8 mouse cellular contexts compared by ENCODE assay signal in the genomic region with DNA sequence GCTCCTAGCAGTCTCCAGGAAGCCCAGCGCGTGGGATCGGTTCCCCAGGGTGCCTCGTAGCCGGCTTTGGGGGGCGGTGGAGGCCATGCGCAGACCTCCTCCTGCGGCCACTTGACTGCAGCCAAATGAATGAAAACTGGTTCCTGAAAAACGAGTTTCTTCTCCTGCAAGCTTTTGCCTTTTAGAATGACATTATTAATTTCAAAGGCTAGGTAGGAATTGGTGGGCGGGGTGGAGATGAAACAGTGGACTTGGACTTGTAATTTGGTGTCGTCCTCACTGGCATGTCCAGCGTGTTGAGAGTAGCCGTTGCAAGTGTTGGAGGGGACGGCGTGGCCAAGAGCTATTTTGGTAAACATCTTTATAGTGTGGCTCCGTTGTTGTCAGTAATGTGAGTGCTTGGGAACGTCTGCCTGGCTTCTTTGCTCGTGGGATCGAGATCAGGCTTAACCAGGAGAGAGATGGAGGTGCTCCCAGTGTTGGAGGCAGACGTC. TPM values are rescaled to one million over a fixed set of nuclear protein-coding genes. Genes with fewer than 3 reads are reported as not detected.
DNase-seq lines count a peak whose midpoint lies in the region; ATAC-seq and TF ChIP-seq lines count a peak whose summit lies in the region.

No protein-coding gene starts in this region.

- peak; percentile 62 for DNase-seq in lung, embryonic 14.5 days
- no peak for DNase-seq in lung, postnatal 4 days
- DNase-seq in embryonic facial prominence, embryonic 14.5 days (ENCODE audit: low spot score): no peak
- DNase-seq in frontal cortex, postnatal 14 days (ENCODE audit: low spot score in 2 of 2): no peak
- no peak for DNase-seq in cerebellum, postnatal 25 days

- peak overlapping the region; percentile 85 for H3K4me3 ChIP-seq in lung, embryonic 14.5 days (ENCODE audit: low read depth, low read length)
- peak overlapping the region; percentile 94 for H3K4me3 ChIP-seq in embryonic facial prominence, embryonic 14.5 days (ENCODE audit: low read depth, low read length)
- H3K4me3 ChIP-seq in intestine, postnatal 0 days (ENCODE audit: low read depth, low read length): peak overlapping the region; percentile 86
- peak overlapping the region; percentile 92 for H3K4me3 ChIP-seq in neural tube, embryonic 15.5 days (replicated peaks)

- no peaks in the 10 kb centered on the region for H3K27me3 ChIP-seq in lung, embryonic 14.5 days (ENCODE audit: insufficient read depth, low read length)
- no peaks in the 10 kb centered on the region for H3K27me3 ChIP-seq in embryonic facial prominence, embryonic 14.5 days (replicated peaks; ENCODE audit: control insufficient read depth, insufficient read depth, low read length)
- no peaks in the 10 kb centered on the region for H3K27me3 ChIP-seq in intestine, postnatal 0 days (replicated peaks; ENCODE audit: control insufficient read depth, insufficient read depth, low read length)
- no peaks in the 10 kb centered on the region for H3K27me3 ChIP-seq in neural tube, embryonic 15.5 days (replicated peaks)

- H3K9ac ChIP-seq in lung, embryonic 14.5 days: peak overlapping the region; percentile 92
- H3K9ac ChIP-seq in embryonic facial prominence, embryonic 14.5 days (ENCODE audit: low read depth, low read length): peak overlapping the region; percentile 92
- H3K9ac ChIP-seq in intestine, postnatal 0 days (ENCODE audit: low read depth, low read length): peak overlapping the region; percentile 80
- H3K9ac ChIP-seq in neural tube, embryonic 15.5 days (replicated peaks): peak overlapping the region; percentile 70

- peak overlapping the region; percentile 99 for H3K27ac ChIP-seq in lung, embryonic 14.5 days (ENCODE audit: low read depth)
- H3K27ac ChIP-seq in embryonic facial prominence, embryonic 14.5 days (replicated peaks; ENCODE audit: low read depth, low read length): peak overlapping the region; percentile 97
- H3K27ac ChIP-seq in intestine, postnatal 0 days (ENCODE audit: low read depth, low read length): peak overlapping the region; percentile 62
- peak overlapping the region; percentile 98 for H3K27ac ChIP-seq in neural tube, embryonic 15.5 days (replicated peaks)

- H3K36me3 ChIP-seq in lung, embryonic 14.5 days (ENCODE audit: insufficient read depth): peaks cover 24% of the 10 kb centered on the region
- peaks cover 22% of the 10 kb centered on the region for H3K36me3 ChIP-seq in embryonic facial prominence, embryonic 14.5 days (ENCODE audit: control insufficient read depth, insufficient read depth, low read length)
- H3K36me3 ChIP-seq in intestine, postnatal 0 days (ENCODE audit: control insufficient read depth, insufficient read depth): peaks cover 22% of the 10 kb centered on the region
- peaks cover 15% of the 10 kb centered on the region for H3K36me3 ChIP-seq in neural tube, embryonic 15.5 days

- under 1% methylated on average over 20 of the region's 20 CpGs for WGBS in lung, embryonic 14.5 days
- 2% methylated on average over 20 of the region's 20 CpGs for WGBS in embryonic facial prominence, embryonic 14.5 days
- under 1% methylated on average over 20 of the region's 20 CpGs for WGBS in intestine, postnatal 0 days
- WGBS in neural tube, embryonic 15.5 days: under 1% methylated on average over 20 of the region's 20 CpGs

- no peaks in the 10 kb centered on the region for H3K9me3 ChIP-seq in lung, embryonic 14.5 days (ENCODE audit: low read depth, low read length)
- H3K9me3 ChIP-seq in embryonic facial prominence, embryonic 14.5 days (ENCODE audit: control insufficient read depth, low read length): no peaks in the 10 kb centered on the region
- H3K9me3 ChIP-seq in intestine, postnatal 0 days (ENCODE audit: control insufficient read depth): no peaks in the 10 kb centered on the region
- no peaks in the 10 kb centered on the region for H3K9me3 ChIP-seq in neural tube, embryonic 15.5 days (replicated peaks)

- no peak for TF ChIP-seq CTCF in lung, embryonic 14.5 days (IDR thresholded peaks at IDR 0.05; ENCODE audit: low read depth)
- no peak for TF ChIP-seq CTCF in intestine, postnatal 0 days (IDR thresholded peaks at IDR 0.05; ENCODE audit: low read depth)

- peaks cover 30% of the 10 kb centered on the region for H3K4me1 ChIP-seq in lung, embryonic 14.5 days (ENCODE audit: insufficient read depth)
- peaks cover 22% of the 10 kb centered on the region for H3K4me1 ChIP-seq in embryonic facial prominence, embryonic 14.5 days (ENCODE audit: control insufficient read depth, insufficient read depth, low read length)
- H3K4me1 ChIP-seq in intestine, postnatal 0 days (replicated peaks; ENCODE audit: control insufficient read depth, insufficient read depth, low read length): peaks cover 18% of the 10 kb centered on the region; the same call in 1 of the 2 replicates
- peaks cover 72% of the 10 kb centered on the region for H3K4me1 ChIP-seq in neural tube, embryonic 15.5 days

- no peak for ATAC-seq in lung, embryonic 14.5 days (ENCODE audit: insufficient read depth)
- no peak for ATAC-seq in embryonic facial prominence, embryonic 14.5 days (ENCODE audit: low read depth)
- no peak for ATAC-seq in intestine, postnatal 0 days
- ATAC-seq in neural tube, embryonic 15.5 days (ENCODE audit: low FRiP score): no peak
- ATAC-seq in monocyte, adult 5-6 weeks (replicated peaks; ENCODE audit: insufficient number of reproducible peaks, low FRiP score, low TSS enrichment, poor library complexity, severe bottlenecking): no peak

- H3K4me2 ChIP-seq in lung, embryonic 14.5 days: peak overlapping the region; percentile 96
- H3K4me2 ChIP-seq in embryonic facial prominence, embryonic 14.5 days (ENCODE audit: low read depth, low read length): peak overlapping the region; percentile 95
- peak overlapping the region; percentile 73 for H3K4me2 ChIP-seq in intestine, postnatal 0 days (replicated peaks; ENCODE audit: low read depth)
- H3K4me2 ChIP-seq in neural tube, embryonic 15.5 days: peak overlapping the region; percentile 92

RNA-seq across cellular contexts. Expression of gene Enc1, which starts 0.9 kb away (rescaled TPM):
- 14.0 and 14.1 TPM in 2 replicates for polyA plus RNA-seq in lung, embryonic 14.5 days (2014; fragmentation: Nextera tagmentation; extraction: Ambion mirVana)
- polyA plus RNA-seq in embryonic facial prominence, embryonic 14.5 days (2014; fragmentation: Nextera tagmentation; extraction: Ambion mirVana): 9.5 TPM in 2 replicates
- polyA plus RNA-seq in intestine, postnatal 0 days (2015; fragmentation: Nextera tagmentation; extraction: Ambion mirVana): 2.3 and 2.6 TPM in 2 replicates
- polyA plus RNA-seq in neural tube, embryonic 15.5 days (2015; fragmentation: Nextera tagmentation; extraction: Ambion mirVana): 65.8 and 79.2 TPM in 2 replicates
- 4.6 to 13.6 TPM (median 6.6 TPM) in 3 replicates for total RNA-seq in monocyte, adult 5-6 weeks (2017)

RNA-seq across cellular contexts. Expression of gene Hexb, which starts 43.7 kb away (rescaled TPM):
- 22.9 and 26.4 TPM in 2 replicates for polyA plus RNA-seq in lung, embryonic 14.5 days (2014; fragmentation: Nextera tagmentation; extraction: Ambion mirVana)
- polyA plus RNA-seq in embryonic facial prominence, embryonic 14.5 days (2014; fragmentation: Nextera tagmentation; extraction: Ambion mirVana): 44.4 and 46.0 TPM in 2 replicates
- polyA plus RNA-seq in intestine, postnatal 0 days (2015; fragmentation: Nextera tagmentation; extraction: Ambion mirVana): 273 and 300 TPM in 2 replicates
- polyA plus RNA-seq in neural tube, embryonic 15.5 days (2015; fragmentation: Nextera tagmentation; extraction: Ambion mirVana): 54.5 and 66.1 TPM in 2 replicates
- total RNA-seq in monocyte, adult 5-6 weeks (2017): 72.1 to 103 TPM (median 100 TPM) in 3 replicates
